In genomic region chr2:173264467-173265128, GRCm38 (mm10) we compare ENCODE assay signal across 9 mouse cellular contexts. TPM values are rescaled to one million over a fixed set of nuclear protein-coding genes. Genes with fewer than 3 reads are reported as not detected.
DNase-seq lines count a peak whose midpoint lies in the region; ATAC-seq lines count a peak whose summit lies in the region.
"Had no signal": no experiment of that assay in that cellular context is flagged by ENCODE, and none has a peak within 500 bp of the region (broad histone marks: within the 10 kb centered on the region; RNA-seq: fewer than 3 reads in every experiment).

No protein-coding gene starts in this region.

- no peaks in the 10 kb centered on the region for H3K9me3 ChIP-seq in limb, embryonic 12.5 days
- no peaks in the 10 kb centered on the region for H3K9me3 ChIP-seq in limb, embryonic 10.5 days (replicated peaks)
- H3K9me3 ChIP-seq in neural tube, embryonic 11.5 days (ENCODE audit: control insufficient read depth, low read length), result no peaks in the 10 kb centered on the region
- H3K9me3 ChIP-seq: limb, embryonic 15.5 days had no signal

- H3K4me1 ChIP-seq in limb, embryonic 12.5 days (replicated peaks), result peaks cover 78% of the 10 kb centered on the region
- peaks cover 73% of the 10 kb centered on the region for H3K4me1 ChIP-seq in limb, embryonic 10.5 days
- H3K4me1 ChIP-seq in neural tube, embryonic 11.5 days (ENCODE audit: control insufficient read depth, insufficient read depth, low read length), result peaks cover 69% of the 10 kb centered on the region

- no peaks in the 10 kb centered on the region; the same call in 1 of the 2 replicates for H3K27me3 ChIP-seq in limb, embryonic 12.5 days
- H3K27me3 ChIP-seq in limb, embryonic 10.5 days (ENCODE audit: low read depth, poor library complexity, severe bottlenecking), result peaks cover 11% of the 10 kb centered on the region; the same call in 1 of the 2 replicates
- H3K27me3 ChIP-seq in neural tube, embryonic 11.5 days (ENCODE audit: control insufficient read depth, insufficient read depth, low read length), result no peaks in the 10 kb centered on the region
- H3K27me3 ChIP-seq: limb, embryonic 15.5 days had no signal

- H3K27ac ChIP-seq in limb, embryonic 12.5 days, result no peak overlapping the region
- no peak overlapping the region; the same call in 1 of the 2 replicates for H3K27ac ChIP-seq in limb, embryonic 10.5 days
- no peak overlapping the region for H3K27ac ChIP-seq in neural tube, embryonic 11.5 days (ENCODE audit: low read depth, low read length)
- H3K27ac ChIP-seq: limb, embryonic 15.5 days had no signal

- no peaks in the 10 kb centered on the region for H3K36me3 ChIP-seq in limb, embryonic 12.5 days
- H3K36me3 ChIP-seq in limb, embryonic 10.5 days, result no peaks in the 10 kb centered on the region
- H3K36me3 ChIP-seq in neural tube, embryonic 11.5 days (ENCODE audit: control insufficient read depth, insufficient read depth, low read length), result no peaks in the 10 kb centered on the region
- H3K36me3 ChIP-seq: limb, embryonic 15.5 days had no signal

- ATAC-seq in limb, embryonic 12.5 days (ENCODE audit: insufficient number of reproducible peaks, insufficient read depth, low FRiP score, low TSS enrichment, low read depth), result 0 out of 2 replicates have a peak, but pooled peaks have one; percentile 19
- peak; percentile 79 for ATAC-seq in activated CD4-positive, CD25-positive, alpha-beta regulatory T cell, adult 4 months
- peak; percentile 24; the same call in 1 of the 2 replicates for ATAC-seq in granulocyte monocyte progenitor cell, adult 5-6 weeks (replicated peaks; ENCODE audit: poor library complexity, severe bottlenecking)
- ATAC-seq in neural tube, embryonic 11.5 days (ENCODE audit: insufficient read depth, low FRiP score, low TSS enrichment), result peak; percentile 49
- no peak for ATAC-seq in erythroid progenitor cell, adult 5-6 weeks (replicated peaks; ENCODE audit: low FRiP score, poor library complexity, severe bottlenecking)

- no peak for DNase-seq in limb, embryonic 10.5 days (ENCODE audit: low spot score)
- DNase-seq in kidney, postnatal 25 days, result peak; percentile 85 to 92
- peak; percentile 74 for DNase-seq in neural tube, embryonic 11.5 days (ENCODE audit: low spot score)
- DNase-seq in urinary bladder, postnatal 10 days (ENCODE audit: low spot score), result no peak

- whole genome bisulfite sequencing in limb, embryonic 12.5 days, result 19% methylated on average over 13 of the region's 13 CpGs
- WGBS in limb, embryonic 10.5 days, result 22% methylated on average over 13 of the region's 13 CpGs
- WGBS in neural tube, embryonic 11.5 days, result 19% methylated on average over 13 of the region's 13 CpGs

- no peak overlapping the region; the same call in 1 of the 2 replicates for H3K9ac ChIP-seq in limb, embryonic 12.5 days (replicated peaks)
- no peak overlapping the region for H3K9ac ChIP-seq in neural tube, embryonic 11.5 days (ENCODE audit: low read length)
- H3K9ac ChIP-seq: limb, embryonic 15.5 days had no signal

- no peak overlapping the region for H3K4me2 ChIP-seq in limb, embryonic 12.5 days
- no peak overlapping the region for H3K4me2 ChIP-seq in neural tube, embryonic 11.5 days (ENCODE audit: low read depth)
- H3K4me2 ChIP-seq: limb, embryonic 15.5 days had no signal

- no peak overlapping the region for H3K4me3 ChIP-seq in limb, embryonic 12.5 days (replicated peaks)
- H3K4me3 ChIP-seq in limb, embryonic 10.5 days, result no peak overlapping the region
- no peak overlapping the region for H3K4me3 ChIP-seq in neural tube, embryonic 11.5 days (ENCODE audit: low read depth, low read length)
- H3K4me3 ChIP-seq: limb, embryonic 15.5 days had no signal

RNA-seq across cellular contexts. Expression of gene Pmepa1, which starts 11.7 kb away (rescaled TPM):
- 3.3 and 4.0 TPM in 2 replicates for polyA plus RNA-seq in limb, embryonic 12.5 days (2016; fragmentation: Nextera tagmentation; extraction: Ambion mirVana)
- 1.1 and 2.0 TPM in 2 replicates for polyA plus RNA-seq in limb, embryonic 10.5 days (2016; fragmentation: Nextera tagmentation; extraction: Ambion mirVana)
- polyA plus RNA-seq in activated CD4-positive, CD25-positive, alpha-beta regulatory T cell, adult 4 months (2017; shearing (Covaris generic)), result 10 to 100 TPM in 1 of 2 experiments, 1 to 10 TPM in 1; 8.8 to 12.2 TPM
- total RNA-seq in granulocyte monocyte progenitor cell, adult 5-6 weeks (2014; fragmentation: Nextera tagmentation), result 0.45 TPM in 1 of 2 replicates, not detected in the other
- not detected in 2 replicates for total RNA-seq in granulocyte monocyte progenitor cell, adult 5-6 weeks (2017)
- 5.3 and 5.9 TPM in 2 replicates for polyA plus RNA-seq in neural tube, embryonic 11.5 days (2014; fragmentation: Nextera tagmentation; extraction: Ambion mirVana)
- total RNA-seq in erythroid progenitor cell, adult 5-6 weeks (2015; ENCODE audit: low replicate concordance), result 0.36 TPM in 1 of 2 replicates, not detected in the other
- total RNA-seq in erythroid progenitor cell, adult 5-6 weeks (2017; ENCODE audit: low replicate concordance), result not detected in 2 replicates

RNA-seq across cellular contexts. Expression of gene Zbp1, which starts 45.9 kb away (rescaled TPM):
- not detected in 2 replicates for polyA plus RNA-seq in limb, embryonic 12.5 days (2016; fragmentation: Nextera tagmentation; extraction: Ambion mirVana)
- not detected in 2 replicates for polyA plus RNA-seq in limb, embryonic 10.5 days (2016; fragmentation: Nextera tagmentation; extraction: Ambion mirVana)
- 100 to 1,000 TPM; 118 to 141 TPM for polyA plus RNA-seq in activated CD4-positive, CD25-positive, alpha-beta regulatory T cell, adult 4 months (2017; shearing (Covaris generic))
- total RNA-seq in granulocyte monocyte progenitor cell, adult 5-6 weeks (2014; fragmentation: Nextera tagmentation), result 1.8 and 5.0 TPM in 2 replicates
- 1.2 and 5.3 TPM in 2 replicates for total RNA-seq in granulocyte monocyte progenitor cell, adult 5-6 weeks (2017)
- polyA plus RNA-seq in neural tube, embryonic 11.5 days (2014; fragmentation: Nextera tagmentation; extraction: Ambion mirVana), result not detected in 2 replicates
- total RNA-seq in erythroid progenitor cell, adult 5-6 weeks (2015; ENCODE audit: low replicate concordance), result 2.2 TPM in 1 of 2 replicates, not detected in the other
- 1.2 and 9.6 TPM in 2 replicates for total RNA-seq in erythroid progenitor cell, adult 5-6 weeks (2017; ENCODE audit: low replicate concordance)

Comparison
In these comparisons a context has a peak if more than half of its experiments do, and no peak if none do; other contexts are left out.
1. DNase-seq: peak in kidney, postnatal 25 days (2 of 2) and neural tube, embryonic 11.5 days (single experiment); none in limb, embryonic 10.5 days (single experiment) and urinary bladder, postnatal 10 days (single experiment).
2. RNA of gene Zbp1, which starts 45.9 kb away (polyA plus RNA-seq): 118 to 141 TPM in activated CD4-positive, CD25-positive, alpha-beta regulatory T cell, adult 4 months; not detected in limb, embryonic 12.5 days, not detected in limb, embryonic 10.5 days and not detected in neural tube, embryonic 11.5 days; every median in the first group is over 100 times any median in the second.